Mouse (Mus musculus) c-Kit-positive CD71-negative TER-119-negative erythroid progenitor cells, embryonic 14.5 days (primary cell): ENCODE measurements at regions not wholly inside any gene's neighbourhood (a gene's known extent, or its start where the extent isn't known, plus 50 kb on each side); places are given as distances from the start of the nearest gene placed in this dataset.

ENCODE experiments used
- DNase-seq: peaks from one replicate; pipeline ENCODE4 v3.0.0-alpha.2; 2013; ENCODE audit warnings: low read depth

DNA sequence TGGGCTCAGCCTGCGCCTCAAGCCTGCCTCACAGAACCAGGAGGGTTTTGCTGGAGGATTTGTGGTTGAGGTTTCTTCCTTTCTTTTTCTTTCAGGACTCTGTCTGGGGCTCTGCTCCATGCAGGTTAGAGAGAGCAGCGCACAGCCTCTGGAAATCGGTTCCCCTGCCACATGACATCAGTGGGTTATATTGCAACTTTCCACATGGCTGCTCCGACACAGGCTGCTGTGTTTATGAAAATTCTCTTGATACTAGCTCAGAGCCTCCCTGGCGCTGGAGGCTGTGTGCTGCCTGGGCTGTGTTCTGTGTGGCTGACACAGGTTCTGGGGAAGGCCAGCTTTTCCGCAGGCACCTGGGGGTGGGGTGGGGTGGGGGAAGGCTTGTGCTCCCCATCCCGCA is 178.7 kb upstream of the Gm4791 start:
- DNase-seq: no peak

DNA sequence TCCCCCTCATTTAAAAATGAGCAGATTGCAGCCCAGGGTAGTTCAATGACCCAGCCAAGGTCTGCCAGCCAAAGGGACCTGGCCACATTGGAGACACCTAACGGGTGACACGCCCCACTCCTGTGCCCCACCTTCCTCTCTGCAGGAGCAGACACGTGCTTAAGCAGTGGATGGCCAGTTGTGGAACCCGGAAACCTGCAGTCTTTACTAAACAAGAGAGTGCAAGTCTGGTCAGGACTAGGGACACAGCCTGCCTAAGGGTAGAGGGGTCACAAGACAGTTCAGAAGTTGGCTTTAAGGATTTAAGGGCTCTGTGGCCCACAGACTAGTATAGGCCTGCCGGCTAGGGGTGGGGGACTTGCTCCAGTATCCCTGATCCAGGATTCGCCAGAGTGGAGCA is 179.2 kb upstream of the Gm4791 start:
- no peak for DNase-seq

DNA sequence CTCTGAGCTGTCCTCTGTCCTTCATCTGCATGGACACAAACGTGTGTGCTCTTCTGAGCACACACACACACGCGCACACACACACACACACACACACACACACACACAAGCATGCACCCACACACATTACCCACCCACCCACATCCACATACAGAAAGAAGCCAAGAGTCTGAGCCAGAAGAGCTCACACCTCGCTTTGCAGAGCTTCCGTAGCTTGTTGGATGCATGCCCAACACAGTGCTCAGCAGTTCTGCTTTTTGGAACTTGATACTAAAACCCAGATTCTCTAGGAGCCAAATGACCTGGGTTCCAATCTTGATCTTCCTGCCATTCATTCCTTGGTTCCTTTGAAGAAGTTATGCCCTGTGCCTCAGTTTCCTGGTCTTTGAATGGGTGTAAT is 182.4 kb upstream of the Gm4791 start:
- DNase-seq: no peak

DNA sequence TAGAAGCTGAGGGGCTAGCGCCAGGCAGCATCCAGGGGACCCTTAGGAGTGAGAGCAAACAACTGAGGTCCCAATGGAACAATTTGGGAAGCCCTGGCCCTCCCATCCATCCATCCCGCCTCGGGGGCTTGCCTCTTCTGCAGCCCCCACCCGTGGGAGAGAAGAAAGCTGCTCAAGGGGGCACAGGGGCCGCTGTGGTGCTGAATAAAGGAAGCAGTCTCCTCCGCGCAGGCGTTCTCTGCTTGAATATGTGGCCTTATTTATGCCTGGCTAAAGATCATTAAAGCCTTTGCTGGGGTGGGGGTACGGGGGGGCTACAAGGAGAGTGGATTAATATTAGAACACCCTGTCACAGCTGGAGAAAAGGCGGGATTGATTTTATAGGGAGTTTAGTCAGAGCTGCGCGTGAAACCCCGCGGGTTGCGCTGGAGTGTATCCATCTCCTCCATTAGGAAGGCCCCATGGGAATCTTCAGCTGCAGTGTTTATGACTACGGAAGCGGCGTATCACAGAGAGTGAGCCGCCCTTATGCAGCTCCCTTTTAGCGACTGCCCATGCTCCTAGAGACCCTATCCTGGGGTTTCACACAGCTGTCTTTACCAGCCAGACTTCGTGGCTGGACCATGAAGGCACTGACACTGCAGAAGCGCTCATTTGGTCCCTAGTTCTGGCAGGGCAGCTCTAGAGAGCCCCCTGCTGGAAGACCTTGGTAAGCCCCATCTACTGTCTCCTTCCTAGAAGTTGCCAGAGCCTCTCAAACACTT is 183.9 kb upstream of the Gm4791 start:
- DNase-seq: peak; percentile 5

DNA sequence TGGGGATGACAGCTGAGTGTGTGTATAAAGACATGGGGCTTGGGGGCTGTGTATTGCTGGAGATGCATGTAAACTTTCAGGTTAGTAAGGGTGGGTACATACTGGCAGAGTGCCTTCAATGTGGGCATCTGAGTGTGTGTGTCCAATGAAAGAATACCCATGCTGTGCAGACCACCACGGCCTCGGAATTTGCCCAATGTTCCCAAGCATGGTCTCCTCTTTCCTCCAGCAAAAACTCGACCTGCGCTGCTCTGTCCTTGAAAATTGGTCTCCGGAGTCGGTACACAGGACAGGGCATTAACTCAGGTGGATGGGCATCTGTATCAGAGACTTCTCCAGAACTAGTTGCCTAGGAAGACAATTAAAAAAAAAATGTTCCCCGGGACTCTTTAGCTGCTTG is 188.3 kb upstream of the Gm4791 start:
- DNase-seq: no peak

DNA sequence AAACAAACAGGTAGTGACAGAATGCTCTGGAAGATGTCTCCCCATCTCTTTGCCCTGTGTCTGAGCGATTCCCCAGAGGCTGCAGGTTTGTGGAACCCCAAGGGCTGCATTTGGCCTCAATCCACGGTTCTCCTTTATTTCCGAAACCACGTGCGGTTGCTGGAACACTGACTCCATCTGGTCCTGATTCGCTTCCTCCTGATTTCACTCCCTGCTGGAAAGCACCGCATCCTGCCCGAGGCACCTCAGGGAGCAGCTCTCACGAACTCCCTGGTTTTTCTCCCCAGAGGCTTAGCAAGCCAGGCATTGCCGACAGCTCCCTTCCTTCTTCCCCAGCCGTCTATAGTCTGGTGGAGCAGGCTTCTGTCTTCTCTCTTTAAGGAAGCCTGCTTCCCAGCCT is 203.1 kb upstream of the Gm4791 start:
- no peak for DNase-seq

DNA sequence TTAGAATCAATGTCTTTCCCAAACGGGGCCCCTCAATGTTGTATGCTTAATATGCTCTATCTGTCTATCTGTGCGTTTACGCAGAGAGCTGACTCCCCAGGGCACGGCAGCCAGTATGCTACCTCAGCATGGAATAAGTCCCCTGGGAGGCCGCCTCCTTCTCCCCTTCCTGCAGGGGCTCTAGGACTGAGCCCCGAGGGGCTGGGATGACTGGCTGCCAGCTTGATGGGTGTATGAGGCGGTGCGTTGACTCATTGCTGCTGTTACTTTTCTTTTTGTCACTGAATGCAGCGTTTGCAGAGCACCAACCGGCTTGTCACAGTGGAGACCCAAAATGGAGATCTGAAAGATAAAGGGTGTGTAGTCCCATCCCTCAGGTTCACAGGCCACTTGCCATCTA is 209.5 kb upstream of the Gm4791 start:
- no peak for DNase-seq

DNA sequence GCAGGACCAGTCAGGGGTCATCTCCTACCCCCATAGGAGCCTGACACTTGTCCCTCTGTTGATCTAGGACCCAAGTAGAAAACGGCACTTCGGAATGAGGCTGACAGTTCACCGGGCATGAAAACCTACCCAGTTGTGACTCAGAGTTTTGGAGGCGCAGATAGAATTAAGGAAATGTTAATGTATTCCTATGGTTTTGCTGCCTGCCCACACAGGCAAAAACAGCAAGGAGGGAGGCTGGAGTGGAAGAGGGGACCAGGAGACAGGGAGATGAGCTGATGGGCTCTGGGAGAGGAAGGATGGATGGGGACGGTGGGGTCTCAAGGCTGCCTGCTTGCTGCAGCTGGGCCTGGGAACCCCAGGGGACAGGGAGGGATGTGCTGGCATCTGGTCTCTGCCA is 210.1 kb upstream of the Gm4791 start:
- DNase-seq: no peak

DNA sequence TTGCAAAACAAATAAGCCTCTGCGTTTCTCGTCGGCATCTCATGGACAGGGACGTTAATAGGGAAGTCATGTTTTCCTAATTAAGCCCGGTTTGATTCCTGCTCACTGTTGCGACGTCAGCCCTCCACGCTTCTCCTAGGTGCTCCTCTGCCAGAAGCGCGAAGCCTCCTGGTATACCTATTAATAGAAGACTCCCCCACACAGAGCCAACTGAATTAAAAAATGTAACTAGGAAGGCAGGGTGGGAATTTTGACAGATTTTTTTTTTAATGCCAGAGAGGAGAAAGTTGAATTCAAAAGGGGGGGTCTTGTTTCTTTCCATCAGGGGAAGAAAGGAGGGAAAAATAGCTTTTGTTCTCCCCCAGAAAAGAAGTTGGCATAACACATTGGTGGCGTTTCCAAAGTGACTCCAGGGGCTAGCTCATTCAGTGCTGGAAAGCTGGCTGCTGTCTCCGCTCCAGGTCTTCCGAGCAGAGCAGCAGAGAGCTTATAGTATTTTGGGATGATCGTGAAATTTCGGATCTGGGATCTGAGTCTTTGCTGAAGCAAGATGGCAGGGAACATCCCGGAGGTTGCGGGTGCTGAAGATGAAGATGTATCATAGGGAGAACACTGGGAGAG is 214.1 kb upstream of the Gm4791 start:
- no peak for DNase-seq

DNA sequence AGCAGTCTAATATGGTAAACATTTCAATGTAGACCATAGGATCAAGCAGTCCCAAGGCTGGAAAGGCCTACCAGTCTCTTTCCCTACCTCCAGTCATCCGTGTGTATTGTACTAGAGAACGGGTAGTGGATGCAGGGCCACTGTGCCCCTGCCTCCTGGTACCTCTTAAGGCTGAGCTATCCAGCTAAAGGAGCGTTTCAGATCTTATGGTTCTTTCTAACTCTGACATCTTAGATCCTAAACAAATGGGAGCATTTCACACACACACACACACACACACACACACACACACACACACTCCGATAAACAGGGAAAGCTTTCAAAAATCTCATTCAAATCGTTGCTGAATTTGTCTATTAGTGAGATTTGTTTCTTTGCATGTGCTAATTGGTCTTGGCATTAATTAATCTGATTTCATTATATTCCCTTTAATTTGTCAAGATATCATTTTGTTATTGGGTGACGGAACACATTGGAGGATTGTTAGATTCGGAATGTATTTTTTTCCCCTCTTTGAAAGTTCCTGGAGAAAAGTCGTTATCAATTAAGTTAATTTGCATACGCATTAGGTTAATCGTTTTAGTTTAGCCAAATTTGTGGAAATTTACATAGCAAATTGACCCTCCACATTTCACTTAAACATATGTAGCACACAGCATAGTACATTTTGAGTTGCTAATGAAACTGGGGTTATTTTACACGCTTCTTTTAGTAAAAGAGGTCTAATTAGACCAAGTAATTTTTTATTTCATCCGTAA is 214.8 kb upstream of the Gm4791 start:
- DNase-seq: no peak

DNA sequence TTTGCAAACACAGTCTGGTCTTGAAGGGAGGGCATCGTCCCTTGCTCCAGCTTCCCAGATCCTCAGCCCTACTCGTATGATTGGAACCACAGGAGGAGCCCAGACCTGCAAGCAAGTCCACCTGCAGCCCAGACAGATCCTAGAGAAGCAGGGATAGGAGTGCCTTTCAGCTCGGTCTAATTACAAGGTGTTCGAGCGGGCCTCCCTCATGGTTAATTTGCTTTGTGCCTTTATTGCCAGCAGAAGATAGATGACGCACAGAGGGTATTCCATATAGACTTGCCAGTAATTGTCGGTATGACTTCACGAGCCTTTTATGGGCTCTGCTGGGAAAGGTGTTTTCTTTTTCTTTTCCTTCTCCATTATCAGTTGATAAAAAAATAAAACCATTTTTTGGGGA is 216.9 kb upstream of the Gm4791 start:
- DNase-seq: no peak

DNA sequence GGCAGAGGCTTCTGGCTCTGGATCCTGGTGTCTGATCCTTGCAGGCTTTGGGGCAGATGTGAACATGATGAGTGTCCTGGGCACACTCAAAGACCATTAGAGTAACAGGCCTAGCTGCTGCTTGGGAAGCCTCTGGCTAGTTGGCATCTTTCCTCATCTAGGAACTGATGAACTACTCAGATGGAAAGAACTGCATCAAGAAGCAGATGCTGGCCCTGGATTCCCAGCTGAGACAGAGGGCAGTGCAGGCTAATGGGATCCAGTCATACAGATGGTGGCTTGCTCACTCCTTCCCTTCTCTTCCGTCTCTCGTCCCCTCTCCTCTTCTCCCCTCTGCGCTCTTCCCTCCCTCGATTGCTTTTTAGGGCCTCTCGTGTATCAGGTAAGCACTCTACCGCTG is 219.8 kb upstream of the Gm4791 start:
- DNase-seq: no peak

DNA sequence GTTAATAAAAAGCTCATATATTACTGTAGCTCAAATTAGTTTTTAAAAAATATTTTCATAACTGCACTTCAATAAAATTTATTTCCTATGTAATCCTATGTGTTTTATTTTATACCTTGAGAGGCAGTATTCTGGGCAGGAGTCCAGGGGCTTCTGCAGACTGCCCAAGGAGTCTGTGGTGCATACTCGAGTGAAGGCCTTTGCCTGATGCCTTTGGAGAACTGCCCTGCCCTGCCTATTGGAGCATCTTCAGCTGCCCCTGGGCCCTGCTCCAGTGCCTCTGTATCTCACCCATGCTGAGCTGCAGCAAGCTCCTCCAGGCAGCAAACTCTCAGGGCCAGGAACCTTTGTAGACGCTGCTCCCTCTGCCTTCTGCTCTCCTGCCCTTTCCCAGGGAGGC is 223.7 kb upstream of the Gm4791 start:
- no peak for DNase-seq

DNA sequence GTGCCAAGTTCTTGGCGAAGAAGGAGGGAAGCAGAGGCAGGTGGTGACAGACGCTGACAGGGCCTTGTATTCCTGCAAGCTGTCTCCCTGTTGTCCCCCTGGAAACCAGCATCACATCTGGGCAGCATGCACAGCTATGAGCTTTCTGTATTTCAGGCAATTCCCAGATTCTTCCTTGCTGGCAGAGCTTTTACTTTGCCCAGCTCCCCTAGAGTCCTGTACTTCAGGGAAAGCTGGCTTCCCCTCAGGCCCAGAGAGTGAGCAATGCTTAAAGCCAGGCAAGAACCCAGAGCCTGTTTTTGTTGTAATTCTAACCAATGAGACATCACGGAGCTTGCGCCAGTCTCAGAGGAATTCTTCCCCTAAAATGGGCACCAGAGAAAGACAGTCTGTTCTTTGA is 238.3 kb upstream of the Gm4791 start:
- no peak for DNase-seq

DNA sequence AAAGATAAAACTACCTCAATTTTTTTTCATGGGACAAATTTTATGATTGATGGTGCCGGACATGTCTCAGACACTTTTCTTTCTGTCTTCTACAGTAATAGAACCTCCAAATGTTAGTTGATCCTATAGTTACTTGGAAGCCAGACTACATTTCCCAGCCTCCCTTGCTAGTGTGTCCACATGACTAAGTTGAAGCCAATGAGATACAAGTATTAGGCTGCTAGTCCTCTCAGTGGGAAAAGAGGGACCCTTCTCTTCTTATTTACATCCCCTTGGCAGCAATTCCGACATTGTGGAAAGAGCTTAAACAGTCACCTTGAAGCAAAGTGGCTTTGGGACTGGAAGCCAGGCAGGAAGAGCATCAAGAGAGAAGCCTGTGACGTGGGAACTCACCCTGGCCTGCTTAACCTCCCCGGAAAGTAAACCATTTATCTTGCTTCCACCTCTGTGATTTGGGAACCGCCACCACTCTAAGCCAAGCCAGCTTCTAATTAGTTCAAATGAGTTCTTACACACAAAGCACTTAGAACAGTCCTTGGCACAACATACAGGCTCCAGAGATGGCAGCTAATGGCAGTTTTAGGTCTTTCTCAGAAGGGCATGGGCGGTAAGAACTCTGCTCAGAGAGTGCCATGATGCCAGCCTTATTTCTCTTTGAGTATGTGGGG is 241.4 kb upstream of the Gm4791 start:
- no peak for DNase-seq

DNA sequence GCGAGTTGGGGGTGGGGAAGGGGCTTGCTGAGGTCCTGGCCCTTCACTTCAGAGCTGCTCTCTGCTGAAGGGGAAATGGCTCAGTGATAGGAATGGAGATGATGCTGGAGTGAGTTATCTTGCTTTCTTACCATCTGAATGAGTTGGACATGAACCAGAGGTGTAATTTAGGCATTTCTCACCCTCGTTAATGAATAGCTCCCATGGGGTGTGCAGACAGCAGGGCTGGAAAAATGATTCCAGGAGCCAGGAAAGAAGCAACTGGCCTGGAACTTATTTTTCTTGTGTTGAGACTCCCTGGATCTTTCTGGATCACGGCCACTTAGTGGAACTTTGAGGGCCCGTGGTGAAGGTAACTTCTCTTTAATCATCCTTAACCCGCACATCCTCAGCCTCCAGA is 246.6 kb upstream of the Gm4791 start:
- no peak for DNase-seq

DNA sequence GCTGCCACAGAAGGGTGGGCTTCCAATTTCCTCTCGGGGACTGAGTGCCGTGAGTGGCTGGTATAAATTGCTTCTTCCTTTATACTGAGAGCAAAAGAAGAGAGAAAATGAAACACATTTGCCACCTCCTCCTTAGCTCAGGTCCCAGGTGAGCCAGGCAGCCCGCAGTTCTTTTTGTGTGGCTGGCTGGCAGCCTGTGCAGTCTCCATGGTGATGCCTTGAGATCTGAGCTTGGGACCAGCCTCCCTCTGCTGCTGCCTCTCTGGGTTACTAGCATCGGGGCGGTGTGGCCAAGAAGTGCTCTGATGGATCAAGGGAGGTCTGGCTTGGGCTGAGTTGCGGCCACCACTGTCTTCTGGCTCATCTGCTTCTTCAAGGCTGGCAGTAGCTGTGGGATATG is 249.1 kb upstream of the Gm4791 start:
- no peak for DNase-seq

DNA sequence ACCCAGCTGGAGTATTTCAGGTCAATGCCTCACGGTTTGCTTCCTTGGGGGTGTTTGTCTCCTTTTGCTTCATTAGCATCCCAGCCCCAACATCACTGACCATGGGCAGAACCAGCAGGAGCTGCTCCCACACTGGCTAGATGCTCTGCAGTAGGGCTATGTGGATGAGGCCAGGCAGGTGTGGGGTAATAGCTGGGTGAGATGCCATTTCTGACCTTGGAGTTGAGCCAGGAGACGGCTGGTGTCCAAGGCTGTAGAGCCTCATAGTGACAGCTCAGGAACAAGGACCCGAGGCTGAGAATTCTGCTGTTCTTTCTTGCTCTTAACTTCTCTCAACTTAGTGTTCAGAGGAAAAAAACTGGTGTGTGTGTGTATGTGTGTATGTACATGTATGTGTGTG is 252.3 kb upstream of the Gm4791 start:
- no peak for DNase-seq

DNA sequence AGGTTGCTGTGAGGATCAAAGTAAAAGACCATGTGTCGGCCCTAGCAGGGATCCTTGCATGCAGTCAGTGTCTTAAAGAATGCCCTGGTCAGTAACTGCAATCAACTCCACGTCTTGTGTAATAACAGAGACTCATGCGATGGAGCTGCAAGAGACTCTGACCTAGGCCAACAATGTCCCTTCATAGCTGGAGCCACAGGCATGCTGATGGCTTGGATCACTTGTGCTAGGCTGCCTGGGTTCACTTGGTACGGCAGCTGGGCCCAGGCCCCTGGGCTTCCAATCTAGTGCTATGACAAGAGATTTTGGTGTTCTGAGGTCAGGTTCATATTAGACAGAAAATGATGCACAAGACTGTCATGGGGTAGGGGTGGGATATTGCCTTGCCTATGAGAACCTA is 258.0 kb upstream of the Gm4791 start:
- DNase-seq: no peak

DNA sequence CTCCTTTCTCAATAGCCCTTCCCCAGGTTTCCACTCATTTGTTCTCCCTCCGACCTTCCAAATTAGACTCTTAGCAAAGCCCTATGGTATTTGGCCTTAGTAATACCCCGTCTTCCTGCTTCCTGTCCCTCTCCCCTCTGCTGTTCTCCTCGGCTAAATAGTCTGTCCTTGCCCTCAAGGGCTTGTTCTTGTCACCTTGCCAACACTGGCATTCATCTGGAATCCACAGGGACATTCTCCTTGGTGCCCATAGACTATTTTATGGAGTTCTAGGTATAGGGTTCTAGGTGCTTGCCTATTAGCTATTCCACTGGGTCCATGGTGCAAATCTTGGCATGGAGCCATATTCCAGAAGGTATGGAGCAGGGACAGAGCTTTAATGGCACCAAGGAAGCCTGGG is 259.2 kb upstream of the Gm4791 start:
- DNase-seq: no peak

DNA sequence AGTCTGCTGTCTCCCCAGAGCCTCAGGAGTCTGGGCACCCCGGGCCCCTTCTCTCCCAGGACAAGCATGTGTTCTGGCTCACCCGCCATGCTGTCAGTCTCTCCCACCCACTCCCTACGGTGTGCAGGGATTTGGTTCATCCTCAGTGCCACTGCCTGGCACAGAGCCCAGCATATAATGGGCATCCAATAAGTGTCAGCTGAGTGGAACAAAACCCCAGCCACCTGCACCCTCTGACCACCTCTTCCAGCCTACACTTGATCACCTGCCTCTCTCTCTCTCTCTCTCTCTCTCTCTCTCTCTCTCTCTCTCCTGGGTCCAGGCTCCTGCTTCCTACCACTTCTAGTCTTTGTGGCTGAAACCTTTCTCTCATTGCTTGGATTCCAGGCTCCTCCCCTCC is 259.9 kb upstream of the Gm4791 start:
- DNase-seq: no peak

DNA sequence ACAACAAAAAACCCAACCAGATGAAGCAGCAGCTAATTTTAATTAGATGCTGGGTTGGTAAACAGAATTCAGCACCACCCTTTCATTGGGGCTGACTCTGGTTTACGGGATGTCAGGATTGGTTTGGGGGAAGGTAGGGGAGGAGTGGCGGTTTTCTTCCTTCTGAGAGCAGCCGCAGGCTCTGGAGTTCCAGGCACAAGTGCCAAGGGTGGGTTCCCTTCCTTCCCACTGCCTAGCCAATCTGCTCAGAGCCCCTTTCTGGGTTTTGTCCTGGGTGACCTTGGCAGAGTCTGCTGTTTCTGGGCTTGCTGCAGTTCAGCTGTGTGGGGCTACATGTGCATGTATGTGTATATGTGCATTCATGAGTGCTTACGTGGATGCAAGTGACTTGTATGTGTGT is 260.5 kb upstream of the Gm4791 start:
- DNase-seq: no peak

DNA sequence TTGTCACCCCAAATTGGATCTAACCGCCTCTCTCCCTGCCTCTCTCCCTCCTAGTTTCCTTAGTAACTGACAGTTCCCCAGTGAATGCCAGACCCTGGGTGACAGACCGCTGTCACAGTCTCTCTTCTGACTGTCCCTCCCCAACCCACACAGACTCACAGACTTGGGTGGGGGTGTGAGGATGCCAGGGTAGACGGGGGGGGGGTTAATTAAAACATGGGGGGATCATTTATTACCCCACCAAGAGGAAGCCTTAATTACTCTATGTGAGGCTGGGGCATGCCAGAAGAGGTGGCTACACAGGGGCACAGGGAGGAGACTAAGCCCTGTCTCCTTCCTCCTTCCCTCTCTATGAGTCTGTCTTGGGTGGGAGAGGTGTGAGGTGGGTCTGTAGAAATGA is 261.1 kb upstream of the Gm4791 start:
- no peak for DNase-seq
